Mouse (Mus musculus) thymus, adult 2 months (tissue): ENCODE results near the gene Afap1. TPM values are rescaled to one million over a fixed set of nuclear protein-coding genes. Genes with fewer than 3 reads are reported as not detected.

Source experiments
- DNase-seq: peaks from one replicate; pipeline ENCODE4 v3.0.0; 2021
- H3K27ac ChIP-seq: fragments of 200-500 bp; 2 replicates; pipeline ENCODE4 v1.5.1; 2012; ENCODE audit warnings: low read length, control low read depth; ENCODE audit not compliant: control insufficient read depth, insufficient read depth
- H3K27me3 ChIP-seq: fragments of 200-500 bp; 2 replicates; pipeline ENCODE4 v1.6.1; 2012; ENCODE audit warnings: mild to moderate bottlenecking, low read length, moderate library complexity, mixed read lengths; ENCODE audit not compliant: control insufficient read depth, insufficient read depth
- H3K36me3 ChIP-seq: fragments of 200-500 bp; 2 replicates; pipeline ENCODE4 v1.6.1; 2012; ENCODE audit warnings: mild to moderate bottlenecking, low read length, moderate library complexity; ENCODE audit not compliant: control insufficient read depth, insufficient read depth
- H3K4me1 ChIP-seq: fragments of 200-500 bp; replicated peaks from 2 replicates; pipeline ENCODE4 v1.6.1; 2012; ENCODE audit warnings: low read length; ENCODE audit not compliant: control insufficient read depth, insufficient read depth
- H3K4me3 ChIP-seq: fragments of 200-500 bp; 2 replicates; pipeline ENCODE4 v1.5.1; 2012; ENCODE audit warnings: mild to moderate bottlenecking, low read length, control low read depth, moderate library complexity; ENCODE audit not compliant: control insufficient read depth, insufficient read depth
- CTCF ChIP-seq: fragments of 200-500 bp; IDR thresholded peaks from 2 replicates; pipeline ENCODE4 v1.5.1; 2012; ENCODE audit warnings: mild to moderate bottlenecking, control low read depth, low read length, moderate library complexity, borderline replicate concordance; ENCODE audit not compliant: control insufficient read depth, poor library complexity, insufficient read depth; ENCODE audit errors: extremely low read depth
- POLR2A ChIP-seq: fragments of 200-500 bp; IDR thresholded peaks from 2 replicates; pipeline ENCODE4 v1.6.1; 2012; ENCODE audit warnings: mild to moderate bottlenecking, low read length, control low read depth, moderate library complexity; ENCODE audit not compliant: control insufficient read depth, poor library complexity, insufficient read depth; ENCODE audit errors: extremely low read depth
- WGBS: fragments of 180-500 bp; shearing (Covaris S2); methylation state at CpG from one replicate; pipeline ENCODE4 v1.1.7; 2018; 5-methylcytosine and 5-hydroxymethylcytosine counted together
- polyA plus RNA-seq: library from polyadenylated mRNA; depleted of rRNA; stranded (reverse); fragments of >200 nt; gene quantifications from 2 replicates; pipeline ENCODE4 v1.2.3, GENCODE M21; 2012

Gene Afap1
- polyA plus RNA-seq, 1 experiment = 17.2 TPM

- no peak for DNase-seq
- Histone ChIP-seq H3K4me1 (no peaks in the 10 kb centered on the region), H3K4me3 (no peak overlapping the region), H3K27ac (no peak overlapping the region), H3K36me3 (no peaks in the 10 kb centered on the region), H3K27me3 (no peaks in the 10 kb centered on the region)
- WGBS = 94% methylated on average over 5 of the region's 5 CpGs
- TF ChIP-seq CTCF = no peak
- TF ChIP-seq POLR2A = no peak
These were observed 50.4 kb downstream of the Afap1 start for GRCm38 (mm10) chr5:35943541-35943940.

GRCm38 (mm10) chr5:35946841-35947240 lies 53.7 kb downstream of the Afap1 start:
- Histone ChIP-seq H3K4me1 (no peaks in the 10 kb centered on the region), H3K4me3 (no peak overlapping the region), H3K27ac (no peak overlapping the region), H3K36me3 (peaks cover 9% of the 10 kb centered on the region), H3K27me3 (no peaks in the 10 kb centered on the region)
- WGBS = 97% methylated on average over 2 of the region's 2 CpGs
- TF ChIP-seq POLR2A (no peak), CTCF (no peak)
- DNase-seq = no peak

- H3K4me1 ChIP-seq = no peaks in the 10 kb centered on the region
- peaks cover 9% of the 10 kb centered on the region for H3K36me3 ChIP-seq
- TF ChIP-seq POLR2A = no peak
- no peak overlapping the region for H3K27ac ChIP-seq
- H3K27me3 ChIP-seq = no peaks in the 10 kb centered on the region
- H3K4me3 ChIP-seq = no peak overlapping the region
- 94% methylated on average over 4 of the region's 4 CpGs for WGBS
- DNase-seq = no peak
These were observed 54.3 kb downstream of the Afap1 start for GRCm38 (mm10) chr5:35947427-35947826.

GRCm38 (mm10) chr5:35948225-35948975 lies 55.3 kb downstream of the Afap1 start:
- Histone ChIP-seq H3K4me3 (no peak overlapping the region), H3K27me3 (no peaks in the 10 kb centered on the region), H3K36me3 (peaks cover 9% of the 10 kb centered on the region), H3K27ac (no peak overlapping the region), H3K4me1 (no peaks in the 10 kb centered on the region)
- no peak for TF ChIP-seq POLR2A
- no peak for TF ChIP-seq CTCF
- WGBS = 90% methylated on average over 15 of the region's 15 CpGs
- no peak for DNase-seq

- Histone ChIP-seq H3K27me3 (no peaks in the 10 kb centered on the region), H3K27ac (no peak overlapping the region), H3K36me3 (peaks cover 9% of the 10 kb centered on the region), H3K4me3 (no peak overlapping the region), H3K4me1 (no peaks in the 10 kb centered on the region)
- no peak for DNase-seq
- 90% methylated on average over 5 of the region's 5 CpGs for WGBS
- TF ChIP-seq POLR2A (no peak), CTCF (no peak)
These were observed 55.9 kb downstream of the Afap1 start for GRCm38 (mm10) chr5:35949061-35949460.

- Histone ChIP-seq H3K36me3 (peaks cover 9% of the 10 kb centered on the region), H3K27ac (no peak overlapping the region), H3K4me3 (no peak overlapping the region), H3K27me3 (no peaks in the 10 kb centered on the region), H3K4me1 (no peaks in the 10 kb centered on the region)
- DNase-seq = no peak
- 86% methylated on average over 7 of the region's 7 CpGs for WGBS
- TF ChIP-seq POLR2A (no peak), CTCF (no peak)
These were observed 57.4 kb downstream of the Afap1 start for GRCm38 (mm10) chr5:35950504-35950903.

- H3K4me3 ChIP-seq = no peak overlapping the region
- peaks cover 9% of the 10 kb centered on the region for H3K36me3 ChIP-seq
- H3K4me1 ChIP-seq = peaks cover 11% of the 10 kb centered on the region
- 96% methylated on average over 12 of the region's 12 CpGs for WGBS
- DNase-seq = no peak
- no peaks in the 10 kb centered on the region for H3K27me3 ChIP-seq
- H3K27ac ChIP-seq = no peak overlapping the region
- no peak for TF ChIP-seq POLR2A
- no peak for TF ChIP-seq CTCF
These were observed 61.1 kb downstream of the Afap1 start for GRCm38 (mm10) chr5:35954055-35954718.
